Mouse (Mus musculus) layer of hippocampus, postnatal 36 days (tissue): ENCODE results near the gene 2610002M06Rik. TPM values are rescaled to one million over a fixed set of nuclear protein-coding genes. Genes with fewer than 3 reads are reported as not detected.

ENCODE experiments used
- DNase-seq, 2 experiments: peaks; one replicate each; pipeline ENCODE4 v3.0.0; 2022
- total RNA-seq, 2 experiments: library from RNA; stranded (reverse); gene quantifications; 2 replicates each; pipeline ENCODE4 v1.2.3; 2021

The 2610002M06Rik gene
- 10 to 100 TPM; 30.9 to 31.5 TPM for total RNA-seq

DNA sequence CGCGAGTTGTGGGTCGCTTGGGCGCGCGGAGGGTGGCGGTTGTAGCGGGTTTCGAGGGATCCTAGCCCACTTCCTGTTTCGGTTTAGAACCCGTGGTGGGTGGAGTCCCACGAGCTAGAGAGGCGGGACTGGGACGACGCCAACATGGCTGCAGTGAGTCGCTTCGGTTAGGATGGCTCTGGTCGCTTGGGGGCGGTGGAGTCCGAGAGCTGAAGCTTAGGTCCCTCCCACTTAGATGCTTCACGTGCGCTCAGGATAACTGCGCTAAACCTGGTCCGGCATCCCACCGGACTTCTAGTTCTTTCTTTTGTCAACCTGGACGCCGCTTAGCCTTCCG is at the start of gene 2610002M06Rik:
Gene 2610002M06Rik (minus strand): TSS at position 117 of the 337 bp plus-strand sequence.
- peak; percentile 62 to 74 for DNase-seq

DNA sequence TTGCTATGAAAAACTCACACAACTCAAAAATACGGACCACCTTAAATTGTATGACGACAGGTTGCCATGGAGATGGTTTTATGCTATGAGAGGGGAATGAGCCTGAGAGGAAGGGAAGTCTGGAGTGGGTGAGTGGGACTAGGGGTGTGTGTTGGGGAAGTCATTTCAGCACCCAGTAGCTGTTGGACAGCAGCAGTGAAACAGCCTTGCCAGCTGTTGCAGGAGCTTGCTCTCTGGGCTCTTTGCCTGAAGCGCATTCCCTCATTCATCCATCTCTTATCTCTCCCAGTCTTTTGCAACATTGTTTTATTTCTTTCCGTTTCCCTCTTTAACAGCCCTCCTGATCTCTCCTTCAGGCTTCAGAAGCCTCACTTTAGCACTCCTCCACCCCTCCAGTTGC is 42.0 kb upstream of the 2610002M06Rik start:
- no peak for DNase-seq

DNA sequence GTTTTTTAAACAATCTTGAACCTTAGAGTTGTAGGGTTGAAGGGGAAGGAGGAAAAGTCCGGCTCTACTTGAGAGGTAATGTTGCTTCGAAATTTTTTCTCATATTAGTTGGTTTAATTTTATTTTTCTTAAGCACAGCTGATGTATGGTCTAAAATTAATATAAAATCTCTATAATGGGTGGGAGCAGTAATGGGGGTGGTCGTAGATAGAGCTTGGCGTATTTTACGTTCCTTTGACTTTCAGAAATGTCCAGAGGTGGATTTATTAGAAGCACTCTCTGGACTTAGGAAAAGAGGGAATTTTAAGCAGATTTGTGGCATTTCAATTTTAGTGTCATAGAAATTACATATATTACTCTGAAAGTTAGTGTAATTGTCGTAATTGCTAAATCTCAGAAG is 592 bp upstream of the 2610002M06Rik start:
- DNase-seq: no peak

DNA sequence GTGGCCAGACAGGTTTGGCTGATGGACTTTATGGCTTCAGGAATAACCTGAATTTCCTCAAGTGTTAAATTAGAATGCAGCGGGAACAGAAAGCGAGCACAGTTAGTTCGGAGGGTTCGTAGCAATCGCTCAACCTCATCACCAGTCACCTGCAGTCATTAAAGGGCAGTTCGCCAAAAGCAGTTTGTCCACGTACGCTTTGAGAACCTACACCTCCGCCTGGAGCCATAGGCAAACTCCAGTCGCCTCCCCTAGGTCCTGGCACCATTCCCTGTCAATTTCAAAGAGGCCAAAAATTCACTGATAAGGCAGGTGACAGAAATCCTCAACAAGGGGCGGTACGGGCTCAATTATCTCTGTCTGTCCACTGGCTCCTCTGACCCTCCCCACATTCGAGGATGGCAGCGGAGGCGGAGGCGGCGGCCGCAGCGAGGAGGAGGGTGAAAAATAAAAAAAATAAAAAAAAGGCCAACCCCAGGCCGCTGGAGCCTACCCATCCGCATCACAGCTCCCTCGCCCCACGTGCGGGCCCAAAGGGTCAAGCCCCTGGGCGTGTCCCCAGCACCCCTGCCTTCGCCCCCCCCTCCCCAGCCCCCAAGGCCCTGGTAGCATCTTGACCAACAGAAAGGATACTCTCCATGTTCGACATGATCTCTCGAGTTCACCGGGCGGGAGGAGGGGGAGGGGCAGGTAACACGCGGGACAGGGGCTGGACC is 474 bp downstream of the 2610002M06Rik start:
- peak; percentile 2 to 6 for DNase-seq

DNA sequence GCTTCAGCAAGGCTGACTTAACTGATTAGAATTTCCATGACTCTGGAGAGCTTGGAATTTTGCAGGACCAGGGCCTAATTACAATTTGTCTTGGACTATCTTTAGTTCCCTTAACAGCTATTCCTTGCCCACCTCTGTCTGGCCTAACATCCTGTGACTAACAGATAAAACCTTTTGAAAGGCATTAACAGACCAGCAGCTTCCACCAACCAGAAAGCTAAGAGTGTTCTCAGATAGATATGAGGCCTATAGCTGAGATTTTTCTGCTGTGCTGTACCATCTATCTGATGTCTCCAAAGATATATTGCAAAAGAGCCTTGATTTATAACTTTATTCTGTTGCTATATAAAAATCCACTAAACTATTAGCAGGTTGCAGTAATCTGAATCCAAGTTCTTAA is 4.0 kb downstream of the 2610002M06Rik start:
- no peak for DNase-seq

DNA sequence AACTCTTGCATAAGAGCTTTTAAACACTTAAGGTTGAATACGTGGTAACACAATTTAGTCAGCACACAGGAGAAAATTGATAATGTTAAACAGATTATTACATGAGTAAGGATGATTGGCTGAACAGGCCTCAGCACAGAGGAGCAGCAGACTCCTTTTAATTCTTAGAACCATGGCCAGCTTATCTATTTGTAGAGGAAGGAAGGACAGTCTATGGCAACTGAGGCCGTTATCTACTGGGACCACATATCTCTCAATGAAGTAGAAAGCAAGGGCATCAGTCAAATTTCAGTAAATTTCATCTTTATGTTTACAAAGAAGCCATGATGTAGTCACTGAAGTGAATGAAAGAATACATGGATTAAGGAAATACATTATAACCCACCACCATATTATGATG is 19.2 kb downstream of the 2610002M06Rik start:
- DNase-seq: no peak

DNA sequence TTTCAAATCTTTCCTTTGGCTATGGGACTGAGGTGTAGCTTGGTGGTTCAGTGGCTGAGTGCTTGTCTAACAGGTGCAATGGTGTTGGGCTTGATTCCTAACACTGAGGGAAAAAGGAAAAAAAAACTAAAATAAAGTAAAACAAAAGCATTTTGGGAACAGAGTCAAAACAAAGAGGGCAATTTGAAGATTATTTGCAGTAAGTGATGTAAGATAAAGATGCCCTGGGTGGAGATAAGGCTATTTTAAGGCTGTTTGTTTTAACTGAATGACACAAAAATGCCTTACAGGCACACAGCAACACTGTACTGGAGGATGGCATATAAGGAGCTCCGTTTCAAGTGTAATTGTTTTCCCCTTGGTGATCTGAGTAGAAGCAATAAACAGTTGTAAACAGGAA is 20.3 kb downstream of the 2610002M06Rik start:
- no peak for DNase-seq

DNA sequence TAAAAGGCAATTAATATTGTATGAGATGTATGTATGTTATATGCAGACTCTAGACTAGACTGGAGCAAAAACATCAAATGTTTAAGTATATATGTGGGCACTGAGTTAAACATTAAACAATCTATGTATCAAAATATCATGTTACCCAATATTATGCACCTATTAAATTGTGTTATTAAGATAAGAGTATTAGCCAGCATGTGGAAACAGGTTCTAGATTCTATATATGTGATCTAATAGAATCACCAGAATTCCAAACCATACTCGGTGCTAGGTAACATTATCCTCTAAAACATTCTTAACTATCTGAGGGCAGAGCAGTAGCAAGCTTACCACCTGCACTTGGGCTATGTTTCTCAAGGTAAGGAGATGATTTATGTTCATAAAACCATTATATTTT is 23.8 kb downstream of the 2610002M06Rik start, which contains the start of gene Tent5d:
Gene Tent5d (plus strand): TSS at position 301 of the 400 bp plus-strand sequence.
- no peak for DNase-seq

DNA sequence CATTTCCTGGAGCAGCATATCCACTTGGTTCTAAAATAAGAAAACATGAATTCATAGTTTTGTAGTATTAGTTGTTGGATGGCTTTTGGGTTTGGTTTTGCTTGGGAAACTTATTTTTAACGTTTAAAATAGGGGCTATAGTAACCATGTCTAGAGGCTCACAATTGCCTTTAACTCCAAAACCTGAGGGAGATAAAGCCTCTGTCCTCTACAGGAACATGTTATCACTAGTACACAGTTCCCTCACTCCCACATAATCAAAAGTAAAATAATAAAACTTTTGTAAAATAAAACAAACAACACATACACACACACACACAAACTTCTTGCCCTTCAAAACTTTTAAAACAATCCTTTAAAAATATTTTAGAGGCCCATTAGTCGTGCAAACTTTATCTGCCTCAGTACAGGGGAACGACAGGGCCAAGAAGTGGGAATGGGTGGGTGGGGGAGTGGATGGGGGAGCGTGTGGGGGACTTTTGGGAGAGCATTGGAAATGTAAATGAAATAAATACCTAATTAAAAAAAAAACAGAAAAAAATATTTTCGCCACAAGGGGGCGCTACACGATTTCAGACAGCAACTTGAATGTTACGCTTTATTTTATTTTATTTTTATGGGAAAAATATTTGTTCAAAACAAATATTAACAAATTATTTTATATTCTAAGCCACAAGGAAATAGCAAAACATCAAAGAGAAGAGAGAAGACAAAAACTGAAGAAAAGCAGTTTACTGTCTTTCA is 25.2 kb downstream of the 2610002M06Rik start:
- DNase-seq: no peak

DNA sequence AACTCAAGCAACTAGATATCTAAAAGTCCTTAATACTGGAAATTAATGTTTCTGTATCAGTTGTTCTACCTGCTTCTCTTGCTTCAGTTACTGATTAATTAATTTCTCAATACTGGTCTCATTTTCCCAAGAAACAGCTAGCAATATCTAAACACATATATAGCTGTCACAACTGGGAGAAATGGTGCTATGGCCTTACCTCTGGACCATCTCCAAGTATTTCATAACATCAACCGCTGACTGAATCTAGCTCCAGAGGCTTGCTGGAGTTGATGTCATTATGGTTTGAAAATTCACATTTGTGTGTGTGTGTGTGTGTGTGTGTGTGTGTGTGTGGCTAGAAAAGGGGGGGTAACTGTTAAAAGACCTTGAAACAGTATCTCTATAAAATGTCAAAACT is 26.0 kb downstream of the 2610002M06Rik start:
- DNase-seq: no peak

DNA sequence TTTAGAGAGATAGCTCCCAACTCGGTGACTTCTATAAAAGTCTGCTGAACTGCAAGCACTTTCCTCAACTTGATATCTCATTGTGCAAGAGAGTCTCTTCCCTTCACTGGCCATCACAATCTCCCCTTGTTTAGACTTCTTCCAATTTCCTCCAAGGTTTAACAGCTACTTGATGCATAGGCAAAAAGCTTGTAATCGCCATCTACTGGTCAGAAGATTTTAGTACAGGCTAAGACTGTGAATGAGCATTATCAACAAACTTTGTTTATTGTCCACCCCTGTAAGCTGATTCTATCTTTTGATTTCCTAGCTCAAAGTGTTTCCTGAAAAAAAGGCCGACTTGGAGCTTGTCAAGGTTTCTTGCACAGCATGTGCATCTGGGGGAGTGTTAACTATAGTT is 48.2 kb downstream of the 2610002M06Rik start:
- no peak for DNase-seq

Other genes starting within 250 kb of the 2610002M06Rik start
- not detected for gene Tbx22, start 148.4 kb downstream of the 2610002M06Rik start, total RNA-seq
- not detected for gene Tent5d, start 23.7 kb downstream of the 2610002M06Rik start, total RNA-seq
- gene Gm732, start 132.1 kb upstream of the 2610002M06Rik start, total RNA-seq: not detected